Mouse (Mus musculus): Measurements from ENCODE around the gene Prtn3.

Gene Prtn3

DNA sequence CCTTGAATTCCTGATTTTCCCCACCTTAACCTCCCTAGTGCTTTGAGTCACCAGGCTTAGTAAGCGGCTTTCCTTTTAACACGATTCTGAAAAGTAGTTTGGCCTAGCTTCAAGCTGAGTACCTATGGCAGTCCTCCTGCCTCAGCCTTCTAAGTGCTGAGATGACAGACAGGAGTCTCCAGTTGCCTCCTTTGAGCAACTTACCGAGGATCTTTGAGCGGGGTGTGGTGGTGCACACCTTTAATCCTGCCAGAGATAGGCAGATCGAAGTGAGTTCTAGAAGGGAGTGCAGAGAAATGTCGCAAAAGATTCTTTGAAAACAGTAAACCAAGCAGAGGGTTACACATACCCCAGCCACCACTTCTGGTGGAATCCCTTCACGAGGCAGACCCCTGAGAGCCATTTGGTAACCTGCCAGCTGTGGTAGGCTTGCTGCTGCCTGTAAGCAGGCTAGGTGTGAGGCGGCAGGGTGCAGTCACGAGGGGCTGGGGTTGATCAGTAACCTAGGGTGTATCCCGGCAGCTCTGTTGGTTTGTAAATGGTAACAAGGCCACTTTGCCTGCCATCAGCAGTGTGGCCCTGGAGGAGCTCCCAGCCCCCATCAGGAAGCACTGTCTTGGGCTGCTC is 18.6 kb upstream of the Prtn3 start:
- no peak for DNase-seq (ENCODE audit: low spot score in 2 of 2)

DNA sequence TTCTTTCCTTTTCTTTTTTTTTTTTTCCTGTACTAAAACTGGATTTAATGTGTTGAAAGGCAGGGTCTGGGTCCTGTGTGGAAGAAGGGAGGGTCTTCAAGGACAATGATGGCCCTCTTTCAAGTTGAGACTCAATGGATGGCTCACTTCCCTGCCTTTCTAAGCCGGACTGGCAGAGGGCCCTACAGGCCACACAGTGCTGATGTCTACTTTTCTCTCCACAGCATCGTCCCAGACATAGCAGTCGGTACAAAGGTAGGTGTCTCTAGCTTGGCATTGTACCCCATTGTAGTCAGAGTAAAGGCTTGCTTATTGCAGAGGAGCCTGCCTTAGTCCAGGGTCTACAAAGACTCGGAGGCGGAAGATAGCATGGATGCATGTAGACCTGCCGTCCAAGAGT is 18.0 kb upstream of the Prtn3 start:
- DNase-seq (ENCODE audit: low spot score in 2 of 2), result no peak

GRCm38 (mm10) chr10:79856704-79857451 is 17.4 kb upstream of the Prtn3 start:
- no peak for DNase-seq (ENCODE audit: low spot score in 2 of 2)

GRCm38 (mm10) chr10:79857452-79857811 is 16.8 kb upstream of the Prtn3 start:
- peak in 1 of 2 experiments; percentile 45 for DNase-seq (ENCODE audit: low spot score in 2 of 2)

- no peak for DNase-seq (ENCODE audit: low spot score in 2 of 2)
These were observed 16.4 kb upstream of the Prtn3 start for GRCm38 (mm10) chr10:79857894-79858293.

DNA sequence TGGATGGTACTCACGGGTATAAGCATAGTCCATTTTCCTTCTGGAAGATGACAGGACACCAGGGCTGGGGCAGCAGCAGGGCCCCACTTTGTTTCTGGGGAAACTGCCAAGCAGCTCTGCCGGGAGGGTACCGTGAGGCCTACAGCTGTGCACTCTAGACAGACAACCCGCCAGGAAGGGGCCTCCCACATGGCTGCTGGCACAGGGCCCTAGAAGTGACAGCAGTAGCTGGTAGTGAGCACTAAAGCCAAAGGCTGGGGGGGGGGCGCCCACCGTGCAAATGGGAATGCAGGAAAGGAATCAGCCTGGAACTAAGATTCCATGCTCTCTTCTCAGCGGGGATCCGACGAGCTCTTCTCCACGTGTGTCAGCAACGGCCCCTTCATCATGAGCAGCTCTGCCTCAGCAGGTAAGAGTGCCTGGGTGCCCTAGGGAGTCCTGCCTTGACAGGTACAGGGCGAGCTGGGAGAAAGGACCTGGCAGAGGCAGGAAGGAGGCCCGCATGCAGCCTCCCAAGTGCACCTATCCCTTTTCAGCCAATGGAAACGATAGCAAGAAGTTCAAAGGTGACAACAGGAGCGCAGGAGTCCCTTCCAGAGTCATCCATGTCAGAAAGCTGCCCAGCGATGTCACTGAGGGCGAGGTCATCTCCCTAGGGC is 15.7 kb upstream of the Prtn3 start:
- peak; percentile 69 to 77 for DNase-seq (ENCODE audit: low spot score in 2 of 2)

DNA sequence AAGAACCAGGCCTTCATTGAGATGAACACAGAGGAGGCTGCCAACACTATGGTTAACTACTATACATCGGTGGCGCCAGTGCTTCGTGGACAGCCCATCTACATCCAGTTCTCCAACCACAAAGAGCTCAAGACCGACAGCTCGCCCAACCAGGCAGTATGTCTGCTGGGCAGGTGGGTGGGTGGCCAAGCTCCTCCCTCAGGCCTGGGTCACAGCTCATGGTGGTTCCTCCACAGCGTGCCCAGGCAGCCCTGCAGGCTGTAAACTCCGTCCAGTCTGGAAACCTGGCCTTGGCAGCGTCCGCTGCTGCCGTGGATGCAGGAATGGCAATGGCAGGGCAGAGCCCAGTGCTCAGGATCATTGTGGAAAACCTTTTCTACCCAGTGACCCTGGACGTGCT is 15.2 kb upstream of the Prtn3 start:
- DNase-seq (ENCODE audit: low spot score in 2 of 2), result no peak

DNA sequence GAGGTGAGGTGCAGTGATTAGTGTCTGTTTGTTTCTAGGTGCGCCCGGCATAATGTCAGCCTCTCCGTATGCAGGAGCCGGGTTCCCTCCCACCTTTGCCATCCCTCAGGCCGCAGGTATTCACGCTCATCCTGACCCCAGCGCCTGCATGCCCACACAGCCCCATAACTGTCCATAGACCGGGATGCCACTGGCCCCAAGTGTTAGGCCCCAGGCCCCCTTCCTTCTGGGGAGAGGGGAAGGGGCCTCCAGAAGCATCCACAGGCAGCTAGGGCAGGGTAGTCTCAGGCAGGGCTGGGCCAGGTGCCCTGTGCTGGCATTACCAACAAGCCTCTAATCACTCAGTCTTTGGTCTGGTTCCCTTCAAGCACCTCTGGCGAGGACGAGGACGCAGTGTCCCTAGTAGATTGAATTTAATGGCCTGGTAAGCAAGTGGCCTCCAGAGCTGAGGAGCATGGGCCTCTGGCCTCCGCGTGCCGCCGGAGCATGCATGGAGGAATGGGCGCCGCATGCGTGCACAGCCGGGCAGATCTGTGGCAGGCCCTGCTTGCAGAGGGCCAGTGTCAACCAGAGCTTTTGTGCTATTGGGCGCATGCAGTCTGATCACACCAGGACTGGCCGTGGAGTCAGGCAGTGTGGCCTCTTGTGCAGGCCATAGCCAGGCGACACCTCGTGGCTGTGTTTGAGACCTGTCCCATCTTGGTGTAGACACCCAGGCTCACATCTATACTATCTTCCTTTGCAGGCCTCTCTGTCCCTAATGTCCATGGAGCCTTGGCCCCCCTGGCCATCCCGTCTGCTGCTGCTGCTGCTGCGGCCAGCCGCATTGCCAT is 14.0 kb upstream of the Prtn3 start:
- DNase-seq (ENCODE audit: low spot score in 2 of 2), result no peak

DNA sequence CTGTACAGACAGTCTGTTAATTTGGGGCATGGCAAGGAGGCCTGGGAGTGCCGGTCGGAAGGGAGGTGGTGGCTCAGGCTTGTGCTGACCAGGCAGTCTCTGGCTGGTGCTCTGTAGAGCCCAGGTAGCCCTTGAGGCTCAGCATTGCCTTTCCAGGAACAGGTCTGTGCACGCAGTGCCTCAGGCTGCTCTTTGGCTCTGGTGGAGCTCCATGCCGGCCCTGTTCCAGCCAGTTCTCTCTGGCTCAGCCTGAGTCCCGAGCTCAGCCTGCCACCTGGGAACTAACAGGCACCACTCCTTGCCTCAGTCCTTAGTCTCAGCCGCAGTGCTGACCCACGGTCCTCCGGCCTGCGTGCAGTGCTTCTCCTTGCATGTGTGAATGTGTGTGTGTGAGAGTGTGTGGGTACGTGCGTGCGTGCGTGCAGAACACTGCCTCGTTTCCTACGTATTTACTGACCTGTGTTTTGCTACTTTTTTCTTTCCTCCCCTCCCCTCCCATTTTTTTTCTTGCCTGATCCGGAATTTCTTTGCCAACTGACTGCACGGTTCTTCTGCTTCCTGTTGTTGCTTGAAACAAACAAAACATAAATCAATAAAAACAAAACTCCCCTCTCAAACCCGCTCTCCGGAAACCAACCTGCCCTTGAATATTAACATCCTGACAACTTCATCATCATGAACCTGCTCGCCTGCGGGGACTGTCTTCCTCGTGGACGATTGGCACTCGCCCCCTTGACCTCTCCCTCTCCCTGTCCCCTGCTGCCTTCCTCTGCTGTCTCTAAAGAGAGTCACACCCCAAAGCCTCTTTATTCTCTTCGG is 12.8 kb upstream of the Prtn3 start:
- no peak for DNase-seq (ENCODE audit: low spot score in 2 of 2)

- no peak for DNase-seq (ENCODE audit: low spot score in 2 of 2)
These were observed 12.1 kb upstream of the Prtn3 start for GRCm38 (mm10) chr10:79862049-79862788.

GRCm38 (mm10) chr10:79862925-79863324 is 11.4 kb upstream of the Prtn3 start:
- DNase-seq (ENCODE audit: low spot score in 2 of 2), result no peak

- DNase-seq (ENCODE audit: low spot score in 2 of 2), result peak in 1 of 2 experiments; percentile 32
These were observed 9.7 kb upstream of the Prtn3 start for GRCm38 (mm10) chr10:79864351-79865188.

DNA sequence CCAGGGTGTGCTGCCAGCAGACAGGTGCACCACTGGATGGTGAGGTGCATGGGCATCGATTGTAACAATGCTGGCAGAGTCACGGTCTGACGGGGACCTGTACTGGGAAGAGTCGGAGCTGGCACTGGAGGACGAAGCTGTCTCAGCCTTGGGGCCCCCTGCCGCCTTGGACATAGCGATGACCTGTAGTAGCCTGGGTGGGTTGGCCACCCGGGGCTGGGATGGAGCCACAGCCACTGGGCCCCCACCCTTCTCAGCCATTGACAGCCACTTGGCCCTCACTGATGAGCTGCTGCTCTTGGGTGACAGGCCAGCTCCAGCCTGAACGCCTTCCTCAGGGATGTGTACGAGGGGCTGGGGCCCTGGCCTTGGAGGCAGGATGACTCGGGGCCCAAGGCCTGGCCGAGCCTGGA is 9.1 kb upstream of the Prtn3 start:
- DNase-seq (ENCODE audit: low spot score in 2 of 2), result no peak

DNA sequence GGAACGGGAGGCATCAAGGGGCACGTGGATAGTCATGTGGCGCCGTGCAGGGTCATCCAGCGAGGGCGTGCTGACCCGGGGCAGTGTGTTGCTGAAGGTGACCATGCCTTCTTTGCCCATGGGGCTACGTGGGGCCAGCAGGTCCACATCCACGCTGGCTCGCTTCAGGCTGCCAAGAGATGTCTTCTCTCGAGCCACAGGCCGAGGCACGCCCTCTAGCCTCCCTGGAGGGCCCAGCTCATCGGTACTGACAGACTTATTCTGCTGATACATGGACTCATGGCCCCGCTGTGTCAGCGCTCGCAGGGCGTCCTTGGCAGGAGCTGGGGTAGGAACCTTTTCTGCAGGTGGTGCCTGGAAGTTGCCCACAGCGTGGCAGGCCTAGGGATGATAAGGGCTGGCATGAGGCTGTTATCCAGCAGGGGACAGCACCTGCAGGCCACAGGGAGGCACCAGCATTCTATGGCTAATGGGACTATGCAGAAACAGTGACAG is 8.4 kb upstream of the Prtn3 start:
- DNase-seq (ENCODE audit: low spot score in 2 of 2), result no peak

DNA sequence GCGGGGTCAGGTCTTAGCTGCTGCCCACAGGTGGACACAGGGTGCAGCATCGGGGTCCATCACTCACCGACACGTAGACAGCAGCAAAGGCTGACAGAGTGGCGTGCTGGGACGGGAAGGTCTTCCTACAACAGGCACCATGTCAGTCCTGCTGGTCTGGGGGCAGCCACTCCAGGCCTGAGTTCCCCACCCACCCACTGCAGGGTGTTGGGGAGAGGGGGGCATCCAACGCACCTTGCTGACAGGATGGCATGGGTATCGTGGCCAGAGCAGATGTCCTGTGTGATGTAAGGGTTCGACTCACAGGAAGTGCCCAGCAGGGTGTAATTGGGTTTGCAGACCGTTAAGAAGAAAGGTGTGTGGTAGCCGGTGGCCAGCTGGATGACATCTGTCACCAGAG is 7.7 kb upstream of the Prtn3 start:
- DNase-seq (ENCODE audit: low spot score in 2 of 2), result no peak

GRCm38 (mm10) chr10:79871845-79872244 is 2.4 kb upstream of the Prtn3 start:
- peak in 1 of 2 experiments; percentile 12 for DNase-seq (ENCODE audit: low spot score in 2 of 2)

- no peak for DNase-seq (ENCODE audit: low spot score in 2 of 2)
These were observed 1.4 kb upstream of the Prtn3 start for GRCm38 (mm10) chr10:79872862-79873261.

- no peak for DNase-seq (ENCODE audit: low spot score in 2 of 2)
These were observed 963 bp upstream of the Prtn3 start for GRCm38 (mm10) chr10:79873313-79873712.

DNA sequence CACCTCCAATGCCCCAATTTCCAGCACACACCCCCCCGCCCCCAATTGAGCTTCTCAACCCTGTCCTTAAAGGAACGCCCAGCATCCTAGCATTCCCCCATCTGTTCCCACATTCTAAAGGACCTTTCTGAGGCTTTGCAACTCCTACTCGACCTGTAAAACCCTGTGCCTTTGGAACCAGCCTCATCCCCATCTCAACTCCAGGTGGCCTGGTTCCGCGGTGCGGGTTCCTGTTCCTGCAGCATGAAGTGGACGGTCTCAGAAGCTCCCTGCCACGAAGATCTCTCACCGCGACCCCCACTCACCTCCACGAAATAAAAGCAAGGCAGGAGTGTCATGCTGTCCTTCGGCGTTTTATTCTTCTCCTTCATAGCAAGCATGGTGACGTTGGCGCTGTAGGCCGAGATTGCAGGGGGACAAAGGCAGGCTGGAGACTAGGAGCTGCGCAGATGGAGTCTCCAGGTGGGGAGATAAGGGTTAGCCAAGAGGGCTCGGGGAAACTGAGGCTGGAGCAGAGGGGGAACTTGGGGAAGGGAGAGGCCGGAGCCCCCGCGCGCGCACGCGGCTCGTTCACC is 474 bp upstream of the Prtn3 start:
- no peak for DNase-seq (ENCODE audit: low spot score in 2 of 2)

Data from right cerebral cortex, adult 2 months (tissue).